27 mouse cellular contexts compared by ENCODE assay signal in the genomic region with DNA sequence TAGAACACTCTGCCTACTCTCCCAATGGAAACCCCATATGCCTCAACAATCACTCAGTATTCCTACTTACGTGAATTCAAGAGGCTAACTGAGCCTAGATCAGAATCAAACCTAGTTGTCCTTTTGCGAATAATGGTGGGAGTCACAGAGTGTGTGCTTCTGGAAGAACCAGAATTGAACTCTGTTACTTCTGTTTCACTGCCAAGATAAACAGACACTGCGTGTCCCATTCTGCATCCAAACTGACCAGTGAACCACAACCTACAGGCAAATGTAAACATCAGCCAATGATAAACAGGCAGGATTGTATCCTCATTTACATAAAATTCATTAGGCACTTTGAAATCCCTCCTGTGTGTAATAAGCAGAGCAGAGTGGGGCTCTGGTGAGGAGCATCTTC.
"Had no signal": no experiment of that assay in that cellular context is flagged by ENCODE, and none has a peak within 500 bp of the region (broad histone marks: within the 10 kb centered on the region; RNA-seq: fewer than 3 reads in every experiment).

No protein-coding gene starts in this region.

- ATAC-seq: forebrain, embryonic 13.5 days; forebrain, embryonic 14.5 days; forebrain, embryonic 15.5 days; forebrain, embryonic 16.5 days; forebrain, postnatal 0 days had no signal

- H3K9ac ChIP-seq: embryonic facial prominence, embryonic 12.5 days; embryonic facial prominence, embryonic 13.5 days; embryonic facial prominence, embryonic 15.5 days; forebrain, embryonic 12.5 days; forebrain, embryonic 13.5 days; forebrain, embryonic 15.5 days; forebrain, postnatal 0 days had no signal

- H3K4me2 ChIP-seq: embryonic facial prominence, embryonic 12.5 days; embryonic facial prominence, embryonic 13.5 days; embryonic facial prominence, embryonic 15.5 days; forebrain, embryonic 12.5 days; forebrain, embryonic 13.5 days; forebrain, embryonic 15.5 days had no signal

- H3K27ac ChIP-seq: embryonic facial prominence, embryonic 10.5 days; embryonic facial prominence, embryonic 12.5 days; embryonic facial prominence, embryonic 13.5 days; embryonic facial prominence, embryonic 15.5 days; forebrain, embryonic 10.5 days; forebrain, embryonic 12.5 days; forebrain, embryonic 13.5 days; forebrain, embryonic 15.5 days; gastrocnemius, adult 2 months had no signal

- H3K4me3 ChIP-seq: embryonic facial prominence, embryonic 10.5 days; embryonic facial prominence, embryonic 12.5 days; embryonic facial prominence, embryonic 13.5 days; embryonic facial prominence, embryonic 15.5 days; erythroblast, embryonic 14.5 days; forebrain, embryonic 10.5 days; forebrain, embryonic 12.5 days; forebrain, embryonic 13.5 days; forebrain, embryonic 15.5 days; gastrocnemius, adult 2 months had no signal

- DNase-seq: cerebellum, adult 18-20 months; cerebellum, adult 2 months; cerebellum, adult 8-10 months; cerebellum, adult 9-10 months; cerebellum, adult 9-11 months; cerebellum, postnatal 10 days; cerebellum, postnatal 14 days; cerebellum, postnatal 25 days; cerebellum, postnatal 36 days; embryo, embryonic 11 days; forebrain, postnatal 0 days; gastrocnemius, adult 2 months; gastrocnemius, postnatal 10 days; gastrocnemius, postnatal 14 days; gastrocnemius, postnatal 25 days; gastrocnemius, postnatal 36 days had no signal

- H3K27me3 ChIP-seq: embryonic facial prominence, embryonic 15.5 days had no signal

- H3K9me3 ChIP-seq: embryonic facial prominence, embryonic 10.5 days; embryonic facial prominence, embryonic 12.5 days; embryonic facial prominence, embryonic 13.5 days; embryonic facial prominence, embryonic 15.5 days; forebrain, embryonic 10.5 days; forebrain, embryonic 12.5 days; forebrain, embryonic 13.5 days; forebrain, embryonic 15.5 days had no signal

- H3K36me3 ChIP-seq: embryonic facial prominence, embryonic 10.5 days; embryonic facial prominence, embryonic 12.5 days; embryonic facial prominence, embryonic 13.5 days; embryonic facial prominence, embryonic 15.5 days; forebrain, embryonic 10.5 days; forebrain, embryonic 12.5 days; forebrain, embryonic 15.5 days had no signal
